Mouse (Mus musculus) cerebellum, adult 2 months (tissue): Measurements from ENCODE around the gene Gm13694.
"Not testable (repeated sequence)": the region's sequence is repeated elsewhere in the genome, so short reads cannot be mapped to it uniquely, and the experiment has no call there.

Experiments used
- CTCF ChIP-seq: fragments of 200-500 bp; IDR thresholded peaks from 2 replicates; pipeline ENCODE4 v1.5.1; 2011; ENCODE audit warnings: low read depth, mild to moderate bottlenecking, control low read depth, low read length, moderate library complexity, borderline replicate concordance; ENCODE audit not compliant: insufficient read depth
- POLR2A ChIP-seq: fragments of 200-500 bp; IDR thresholded peaks from 2 replicates; pipeline ENCODE4 v1.6.1; 2011; ENCODE audit warnings: low read length, control low read depth, borderline replicate concordance; ENCODE audit not compliant: insufficient read depth

- not testable (repeated sequence) for TF ChIP-seq POLR2A, CTCF
These were observed 23.3 kb upstream of the Gm13694 start, which contains the start of gene Gm13698 for GRCm38 (mm10) chr2:83955393-83955792.
